Mouse (Mus musculus): ENCODE results near the gene Ets1.

DNA sequence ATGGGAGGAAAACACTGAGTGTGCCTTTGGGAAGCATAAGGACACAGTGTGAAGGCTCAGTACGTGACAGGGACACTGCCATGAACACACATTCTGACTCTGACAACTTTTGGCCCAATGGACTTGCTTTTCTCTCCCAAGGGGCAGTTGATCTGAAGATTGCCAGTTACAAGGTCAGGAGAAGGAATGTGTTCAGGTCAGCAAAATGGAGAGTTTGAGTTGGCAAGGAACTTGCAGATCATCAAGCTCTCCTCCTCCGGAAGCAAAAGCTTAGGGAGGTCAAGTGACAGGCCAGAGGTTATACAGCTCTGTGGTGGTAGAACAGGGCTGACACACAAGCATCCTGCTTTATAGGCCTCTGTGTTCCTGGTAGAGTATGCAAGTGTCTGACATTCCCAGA lies 21.1 kb downstream of the Ets1 start:
- TF ChIP-seq EP300 (IDR thresholded peaks at IDR 0.05; ENCODE audit: low read depth) (peak; percentile 51; the same call in 1 of the 2 replicates), CTCF (IDR thresholded peaks at IDR 0.05; ENCODE audit: low read depth) (no peak)
